Mouse (Mus musculus) lung, postnatal 10 days (tissue): Measurements from ENCODE around the gene Gng4.

Experiments
- DNase-seq: peaks from one replicate; pipeline ENCODE4 v3.0.0; 2021

Gng4 gene

GRCm38 (mm10) chr13:13820234-13821123 is 36.6 kb downstream of the Gng4 start:
- no peak for DNase-seq

DNA sequence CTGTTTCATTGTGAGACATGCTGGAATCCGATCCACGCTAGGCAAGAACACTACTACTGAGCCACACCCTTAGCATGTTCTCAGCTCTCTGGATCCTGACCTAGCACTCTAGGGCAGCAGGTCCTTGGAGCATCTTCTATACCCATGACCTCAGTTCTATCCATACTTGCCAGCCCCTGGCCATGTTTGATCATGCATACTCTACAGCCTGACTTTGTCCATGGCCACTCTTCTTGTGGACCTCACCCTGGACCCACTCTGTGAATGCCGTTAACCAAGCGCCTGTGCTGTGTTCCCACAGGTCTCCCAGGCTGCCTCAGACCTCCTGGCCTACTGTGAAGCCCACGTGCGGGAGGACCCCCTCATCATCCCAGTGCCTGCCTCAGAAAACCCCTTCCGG is 41.1 kb downstream of the Gng4 start:
- no peak for DNase-seq

GRCm38 (mm10) chr13:13826533-13826932 is 42.7 kb downstream of the Gng4 start:
- DNase-seq, result no peak

GRCm38 (mm10) chr13:13828125-13828524 is 44.3 kb downstream of the Gng4 start:
- no peak for DNase-seq

GRCm38 (mm10) chr13:13830469-13831074 is 46.7 kb downstream of the Gng4 start:
- DNase-seq, result no peak

GRCm38 (mm10) chr13:13835180-13835579 is 51.3 kb downstream of the Gng4 start:
- DNase-seq, result peak; percentile 8

DNA sequence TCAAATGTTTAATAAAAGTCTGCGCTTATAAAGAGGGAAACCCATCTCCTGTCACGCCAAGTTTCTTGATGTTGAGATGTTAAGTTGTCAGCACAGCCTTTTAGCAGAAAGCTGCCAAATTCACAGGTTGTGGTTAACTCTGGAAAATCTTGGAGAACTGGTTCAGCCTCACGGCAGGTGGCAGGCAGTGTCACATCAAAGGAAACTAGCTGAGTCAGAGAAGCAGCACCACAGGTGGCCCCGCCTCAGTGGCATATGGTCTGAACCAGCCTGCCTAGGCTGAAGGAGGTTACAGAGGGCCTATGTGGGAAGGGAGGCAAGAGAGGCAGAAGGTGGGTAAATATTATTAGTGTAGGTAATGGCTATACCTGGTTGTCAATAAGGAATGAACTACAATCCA is 61.2 kb downstream of the Gng4 start:
- DNase-seq, result no peak

- no peak for DNase-seq
These were observed 63.3 kb downstream of the Gng4 start for GRCm38 (mm10) chr13:13847075-13847599.

DNA sequence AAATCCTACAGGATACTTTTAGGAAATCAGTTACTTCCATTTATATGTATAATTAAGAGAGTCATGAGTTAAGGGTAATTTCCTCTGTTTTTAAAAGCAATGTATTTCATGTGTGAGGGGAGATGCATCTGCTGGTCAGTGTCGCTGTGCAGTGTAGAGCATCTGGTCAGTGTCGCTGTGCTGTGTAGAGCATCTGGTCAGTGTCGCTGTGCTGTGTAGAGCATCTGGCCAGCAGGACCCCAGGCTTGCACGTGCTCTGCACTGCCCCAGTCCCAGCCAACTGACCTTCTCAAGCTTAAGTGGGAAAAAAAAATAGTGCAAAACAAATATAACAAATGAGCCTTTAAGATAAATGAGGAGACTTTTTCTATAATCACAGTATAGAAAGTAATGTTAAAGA is 73.3 kb downstream of the Gng4 start:
- DNase-seq, result no peak

GRCm38 (mm10) chr13:13862346-13862745 is 78.5 kb downstream of the Gng4 start:
- DNase-seq, result no peak

- DNase-seq, result no peak
These were observed 79.1 kb downstream of the Gng4 start for GRCm38 (mm10) chr13:13862941-13863340.

DNA sequence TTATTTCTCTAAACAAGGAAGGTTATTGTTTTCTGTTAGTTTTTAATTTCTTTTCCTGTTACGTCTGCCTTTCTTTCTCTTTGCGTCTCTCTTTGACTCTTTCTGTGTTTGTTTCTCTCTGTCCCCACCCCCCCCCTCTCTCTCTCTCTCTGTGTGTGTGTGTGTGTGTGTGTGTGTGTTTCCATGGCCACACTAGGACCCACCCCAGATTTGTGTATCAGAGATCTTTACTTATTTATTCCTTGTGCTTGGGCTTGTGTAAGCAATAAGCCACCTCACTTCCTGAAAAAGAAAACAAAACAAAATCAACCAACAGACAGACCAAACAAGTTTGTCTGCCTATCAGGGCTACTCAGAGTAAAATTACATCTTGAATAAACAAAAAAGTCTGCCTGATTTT is 82.5 kb downstream of the Gng4 start:
- no peak for DNase-seq

DNA sequence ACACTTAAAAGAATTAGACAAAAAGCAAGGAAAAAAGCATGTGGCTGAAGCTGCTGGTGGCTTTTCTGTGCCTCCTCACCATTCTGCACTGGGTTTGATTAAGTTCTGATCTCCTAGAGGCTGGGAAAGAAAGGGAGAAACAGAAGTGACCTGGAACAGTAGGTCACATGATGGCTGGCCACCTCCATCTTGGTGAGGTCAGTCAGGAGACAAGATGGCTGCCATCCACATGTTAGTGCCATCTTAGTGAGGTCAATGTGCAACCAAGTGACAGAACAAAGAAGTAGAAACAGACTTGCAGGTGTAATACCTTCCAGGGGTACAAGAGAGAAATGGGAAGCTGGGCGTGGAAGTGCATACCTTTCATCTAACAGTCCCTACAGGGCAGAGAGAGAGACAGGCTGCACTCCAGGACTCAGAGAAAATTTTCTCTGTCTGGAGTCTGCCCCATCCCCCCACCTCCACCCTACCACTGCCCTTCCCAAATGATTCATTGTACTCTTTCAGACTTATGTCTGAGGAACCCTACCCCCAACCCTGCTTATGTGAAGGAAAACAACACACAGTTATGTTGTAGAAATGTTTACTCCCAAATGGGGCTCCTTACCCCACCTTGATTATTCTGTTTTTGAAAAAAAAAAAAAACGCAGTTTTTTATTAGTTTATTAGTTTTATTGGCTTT is 83.4 kb downstream of the Gng4 start:
- peak; percentile 8 for DNase-seq

DNA sequence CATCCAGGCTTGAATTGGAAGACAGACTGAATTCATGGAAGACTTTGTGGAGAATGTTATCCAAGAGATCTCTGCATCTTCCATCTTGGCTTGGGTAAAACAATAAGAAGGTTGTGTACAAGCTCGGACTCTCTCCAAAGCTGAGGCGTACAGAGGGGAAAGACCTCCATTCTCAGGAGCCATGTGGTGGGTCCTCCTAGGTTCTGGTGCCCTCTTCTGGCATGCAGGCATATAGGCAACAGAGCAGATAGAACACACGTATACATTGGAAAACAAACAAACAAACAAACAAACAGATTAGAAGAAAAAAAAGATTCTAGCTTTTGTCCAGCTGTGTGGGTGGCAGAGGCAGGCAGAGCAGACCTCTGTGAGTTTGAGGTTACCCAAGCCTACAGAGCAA is 84.1 kb downstream of the Gng4 start:
- peak; percentile 13 for DNase-seq
